Mouse (Mus musculus): Measurements from ENCODE around the gene Drd3.

The Drd3 gene

GRCm38 (mm10) chr16:43753751-43754150 is at the start of gene Drd3:
TSS of gene Drd3 (plus strand) at chr16:43754026.
- DNase-seq, result no peak

DNA sequence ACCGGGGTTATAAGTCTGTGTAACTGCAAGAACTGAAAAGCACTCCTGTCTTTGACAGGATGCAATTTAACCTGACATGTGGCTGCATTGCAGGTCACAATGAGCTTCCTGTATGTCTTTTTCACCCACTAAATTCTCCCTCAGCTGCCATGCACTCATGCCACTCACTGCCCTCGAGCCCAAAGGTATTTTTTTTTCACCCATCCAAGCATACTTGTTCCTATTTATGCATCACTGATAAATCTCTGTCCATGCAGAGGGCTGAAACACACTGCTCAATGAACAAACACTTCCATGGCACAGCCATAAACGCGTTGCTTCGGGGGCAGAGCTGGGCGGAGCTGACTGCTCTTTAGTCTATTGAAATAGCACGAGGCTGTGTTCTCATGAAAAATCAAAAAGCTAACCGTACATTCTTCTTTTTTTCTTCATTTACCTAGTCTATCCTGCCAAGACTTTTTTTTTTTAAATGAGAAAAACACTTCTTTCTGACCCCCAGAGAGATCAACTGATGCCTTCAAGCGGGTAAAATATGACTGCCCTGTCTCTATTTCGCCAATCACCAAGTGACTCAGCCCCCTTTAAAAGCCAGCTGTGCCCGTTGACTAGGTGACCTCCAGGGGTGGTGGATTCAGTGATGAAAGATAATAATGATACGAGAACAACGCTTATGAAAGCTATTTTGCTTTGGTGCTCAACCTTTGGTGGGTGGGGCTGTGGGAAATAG is 45.3 kb upstream of the Drd3 start:
- no peak for DNase-seq

GRCm38 (mm10) chr16:43709062-43709413 is 44.8 kb upstream of the Drd3 start:
- DNase-seq, result peak; percentile 4

DNA sequence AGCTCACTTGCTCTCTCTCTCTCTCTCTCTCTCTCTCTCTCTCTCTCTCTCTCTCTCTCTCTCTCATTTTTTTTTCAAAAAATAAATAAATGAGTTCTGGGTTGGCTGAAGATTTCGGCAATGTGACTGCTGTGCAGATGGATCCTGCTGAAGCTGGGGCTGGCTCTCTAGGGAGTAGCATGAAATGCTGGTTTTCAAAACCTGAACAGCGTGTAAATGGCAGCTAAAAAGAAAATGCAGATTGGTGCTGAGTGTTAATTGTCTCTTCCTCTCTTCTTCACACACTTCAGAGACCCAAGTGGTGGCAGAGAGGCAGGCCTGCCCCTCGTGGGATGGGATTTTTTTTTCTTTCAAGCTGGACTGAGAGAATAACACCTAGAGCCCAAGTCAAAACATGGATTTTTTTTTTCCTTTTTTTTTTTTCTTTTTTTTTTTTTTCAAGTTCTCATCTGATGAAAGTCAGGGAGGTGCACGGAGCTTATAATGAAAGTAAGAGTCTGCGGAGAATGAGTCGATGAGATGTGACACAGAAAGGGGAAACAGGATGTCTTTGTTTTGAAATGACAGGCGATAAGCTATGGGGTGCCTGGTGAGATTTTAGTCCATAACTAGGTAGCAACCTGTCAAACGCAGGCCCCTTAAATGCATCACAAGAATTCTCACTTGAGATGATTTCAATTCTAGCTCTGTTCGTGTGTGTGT is 44.2 kb upstream of the Drd3 start:
- no peak for DNase-seq

- DNase-seq, result no peak
These were observed 43.7 kb upstream of the Drd3 start for GRCm38 (mm10) chr16:43710134-43710475.

GRCm38 (mm10) chr16:43710651-43711050 is 43.2 kb upstream of the Drd3 start:
- no peak for DNase-seq

DNA sequence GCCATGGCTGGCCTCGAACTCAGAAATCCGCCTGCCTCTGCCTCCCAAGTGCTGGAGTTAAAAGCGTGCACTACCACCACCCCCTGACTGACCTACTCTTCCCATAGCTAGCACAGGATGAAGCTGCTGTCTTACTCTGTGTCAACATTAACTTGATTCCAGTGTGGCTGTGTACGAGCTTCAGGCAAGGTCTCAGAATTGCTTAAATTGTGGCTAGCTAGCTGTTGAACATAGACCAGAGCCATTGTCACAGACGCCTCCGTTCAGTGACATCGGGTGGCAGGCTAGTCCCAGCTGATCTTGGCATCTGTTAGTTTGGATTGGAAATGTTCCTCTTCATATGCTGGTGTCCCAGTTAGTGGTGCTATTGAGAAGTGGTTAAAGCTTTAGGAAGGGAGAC is 42.5 kb upstream of the Drd3 start:
- no peak for DNase-seq

DNA sequence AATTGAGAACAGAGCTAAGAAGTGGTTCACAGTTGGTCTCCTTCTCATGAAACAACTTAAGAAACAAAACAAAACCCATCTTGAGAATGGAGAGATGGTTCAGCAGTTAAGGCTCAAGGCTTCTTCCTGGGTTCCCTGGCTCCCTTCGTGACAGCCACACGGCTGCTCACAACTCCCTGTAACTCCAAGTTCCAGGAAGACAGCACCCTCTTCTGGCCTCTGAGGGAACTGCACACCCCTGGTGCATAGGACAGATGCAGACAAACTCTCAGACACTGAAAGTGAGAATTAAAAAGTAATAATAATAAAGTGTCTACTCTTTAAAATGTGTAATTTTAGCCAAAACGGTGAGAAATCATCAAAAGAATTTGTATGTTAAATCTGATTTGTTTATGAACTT is 29.4 kb upstream of the Drd3 start:
- DNase-seq, result no peak

GRCm38 (mm10) chr16:43729506-43730221 is 24.2 kb upstream of the Drd3 start:
- no peak for DNase-seq

DNA sequence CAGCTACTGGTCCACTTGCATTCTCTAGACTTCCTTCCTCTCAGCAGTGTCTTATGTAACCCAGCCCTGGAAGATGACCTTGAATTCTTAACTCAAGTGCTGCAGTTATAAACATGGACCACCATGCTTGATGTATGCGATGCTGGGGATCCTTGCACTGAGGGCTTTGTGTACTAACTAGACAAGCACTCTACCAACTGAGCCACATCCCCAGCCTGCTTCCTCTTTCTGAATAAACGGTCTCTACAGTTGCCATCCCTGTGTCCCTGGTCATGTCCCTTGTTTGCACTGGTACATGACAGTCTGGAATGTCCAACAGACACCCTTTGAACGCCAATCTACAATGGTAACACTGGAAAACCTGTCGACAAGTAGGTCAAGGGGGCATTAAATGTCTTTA is 23.5 kb upstream of the Drd3 start:
- DNase-seq, result no peak

GRCm38 (mm10) chr16:43732496-43732895 is 21.3 kb upstream of the Drd3 start:
- no peak for DNase-seq

GRCm38 (mm10) chr16:43732900-43733299 is 20.9 kb upstream of the Drd3 start:
- no peak for DNase-seq

GRCm38 (mm10) chr16:43737933-43738332 is 15.9 kb upstream of the Drd3 start:
- no peak for DNase-seq

DNA sequence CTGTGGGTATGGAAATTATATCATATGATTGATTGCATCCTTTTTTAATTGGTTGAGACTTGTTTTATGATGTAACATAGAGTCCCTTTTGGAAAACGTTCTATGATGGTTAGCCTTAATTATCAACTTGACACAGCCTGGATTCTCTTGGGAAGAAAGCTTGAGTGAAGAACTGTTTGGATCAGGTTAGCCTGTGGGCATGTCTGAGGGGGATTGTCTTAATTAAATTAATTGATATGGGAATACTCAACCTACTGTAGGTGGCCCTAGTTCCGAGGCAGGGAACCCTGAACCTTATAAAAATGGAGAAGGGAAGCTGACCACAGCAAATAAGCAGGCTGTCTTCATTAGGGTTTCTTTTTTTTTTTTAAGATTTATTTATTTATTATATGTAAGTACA is 12.9 kb upstream of the Drd3 start:
- DNase-seq, result no peak

DNA sequence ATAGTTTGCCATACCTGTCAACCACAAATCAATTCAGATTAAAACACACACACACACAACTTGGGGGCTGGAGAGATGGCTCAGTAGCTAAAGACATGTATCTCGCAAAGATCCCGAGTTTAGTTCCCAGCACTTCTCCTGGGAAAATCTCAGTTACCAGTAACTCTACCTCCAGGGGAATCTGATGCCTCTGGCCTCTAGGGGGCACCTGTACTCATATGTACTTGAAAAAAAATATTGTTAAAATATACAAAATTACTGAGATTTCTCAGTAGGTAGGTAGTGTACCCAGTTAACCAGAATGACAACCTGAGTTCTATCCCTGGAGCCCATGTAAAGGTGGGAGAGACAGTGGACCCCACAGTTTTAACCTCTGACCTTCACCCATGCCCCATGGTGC is 5.4 kb upstream of the Drd3 start:
- DNase-seq, result no peak

DNA sequence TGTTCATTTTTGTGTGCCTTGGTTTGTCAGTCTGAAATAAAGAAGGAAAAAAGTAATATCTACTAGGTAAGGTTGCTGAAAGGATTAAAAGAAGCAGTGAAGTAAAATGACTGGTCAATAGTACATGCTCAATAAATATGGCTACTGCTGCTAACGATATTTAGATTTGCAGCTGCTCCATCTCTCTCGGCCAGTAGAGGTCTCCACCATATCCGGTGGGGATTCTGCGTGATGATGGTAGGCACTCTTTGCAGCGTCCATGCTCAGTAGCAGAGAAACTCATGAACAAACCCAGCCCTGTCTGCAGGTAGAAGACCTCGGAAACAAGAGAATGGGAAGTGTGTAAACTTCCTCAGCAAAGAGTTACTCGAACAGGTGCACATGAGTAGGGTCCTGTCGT is 926 bp upstream of the Drd3 start:
- no peak for DNase-seq

- DNase-seq, result no peak
These were observed 18.5 kb downstream of the Drd3 start for GRCm38 (mm10) chr16:43772358-43772757.

DNA sequence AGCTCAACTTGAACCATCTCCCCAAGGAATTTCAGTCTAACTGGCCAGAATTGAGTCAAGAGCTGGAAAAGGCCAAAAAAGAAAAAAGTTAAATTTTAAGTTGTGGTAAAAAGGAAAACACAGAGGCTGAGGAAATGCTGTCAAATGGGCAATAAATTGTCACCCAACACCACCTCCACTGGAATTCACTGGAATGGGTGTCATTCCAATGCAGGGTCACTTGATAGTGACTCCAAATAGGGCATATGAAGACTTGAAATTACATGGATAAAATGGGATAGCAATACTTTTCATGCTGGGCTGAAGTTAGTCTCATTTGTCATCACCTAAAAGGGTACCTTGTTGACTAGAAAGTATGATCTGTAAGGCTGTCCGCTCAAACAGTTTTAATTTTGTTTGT is 18.9 kb downstream of the Drd3 start:
- DNase-seq, result no peak

DNA sequence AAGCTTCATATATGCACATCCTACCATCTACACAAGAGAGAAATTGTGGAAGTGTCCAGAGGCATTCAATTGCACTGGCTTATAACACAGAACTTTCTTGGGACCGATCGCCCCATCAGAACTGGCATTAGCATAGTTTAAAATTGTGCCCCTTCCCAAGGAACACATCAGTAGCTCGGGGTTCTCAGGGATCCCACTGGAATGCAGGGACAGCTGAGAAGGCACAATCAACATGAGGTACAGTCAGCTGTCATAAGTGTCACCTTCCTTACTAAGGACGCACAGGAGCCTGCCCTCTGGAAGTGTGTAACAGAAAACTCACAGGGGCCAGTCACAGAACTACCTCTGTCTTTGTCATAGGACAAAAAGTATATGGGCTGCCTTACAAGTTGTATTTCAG is 19.7 kb downstream of the Drd3 start:
- DNase-seq, result no peak

DNA sequence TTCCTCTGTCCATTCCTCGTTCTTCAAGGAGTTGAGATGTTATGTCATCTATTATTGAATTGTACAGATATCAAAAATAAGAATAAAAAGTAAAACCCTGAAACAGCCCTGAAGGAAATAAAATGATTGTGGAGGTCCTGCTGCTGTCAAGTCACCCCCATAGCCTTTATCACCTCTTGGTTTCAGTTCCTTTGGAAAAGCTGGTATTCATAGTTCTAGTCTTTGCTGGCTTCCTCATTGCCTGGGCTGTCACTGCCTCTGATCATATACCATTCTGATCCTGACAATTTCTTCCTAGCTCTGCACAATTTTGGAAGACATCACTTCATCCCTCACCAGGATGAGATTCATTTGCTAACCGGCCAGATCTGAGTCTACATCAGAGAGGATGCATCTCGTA is 23.1 kb downstream of the Drd3 start:
- no peak for DNase-seq

DNA sequence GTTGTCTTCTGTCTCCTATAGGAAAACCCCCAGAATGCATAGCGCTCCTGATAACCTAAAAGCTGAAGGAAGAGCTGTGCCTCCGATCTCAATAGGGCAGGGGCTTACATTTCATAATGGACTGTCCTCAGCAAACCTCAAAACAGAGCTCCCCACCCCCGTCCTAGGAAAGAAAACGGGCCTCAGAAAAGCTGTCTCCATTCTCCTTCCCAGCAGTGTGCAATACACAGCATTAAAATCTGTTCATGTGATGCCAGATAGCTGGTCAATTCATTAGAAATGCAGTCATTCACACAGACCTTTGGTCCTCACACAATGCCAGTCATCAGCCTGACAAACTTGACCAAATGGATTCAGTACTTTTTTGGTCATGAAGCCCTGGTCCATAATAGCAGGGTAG is 45.7 kb downstream of the Drd3 start:
- DNase-seq, result no peak

- DNase-seq, result no peak
These were observed 46.4 kb downstream of the Drd3 start for GRCm38 (mm10) chr16:43800119-43800721.

DNA sequence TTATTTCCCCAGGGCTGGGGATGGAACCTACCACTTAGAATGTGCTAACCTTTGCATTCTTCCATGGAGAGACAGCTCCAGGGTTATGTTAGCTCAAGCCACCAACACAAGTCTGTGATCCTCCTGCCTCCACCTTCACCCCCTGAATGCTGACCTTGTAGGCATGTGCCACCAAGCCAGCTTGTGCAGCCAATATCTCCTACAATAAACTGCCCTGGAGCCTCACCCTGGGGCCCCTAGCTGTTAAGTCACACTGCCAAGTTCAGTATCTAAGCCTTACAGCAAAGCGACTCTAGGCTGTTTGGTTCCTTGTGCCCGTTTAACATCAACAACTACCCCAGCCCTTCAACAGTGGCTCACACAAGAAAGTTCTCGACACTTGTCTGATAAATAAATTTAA is 47.3 kb downstream of the Drd3 start:
- DNase-seq, result no peak

DNA sequence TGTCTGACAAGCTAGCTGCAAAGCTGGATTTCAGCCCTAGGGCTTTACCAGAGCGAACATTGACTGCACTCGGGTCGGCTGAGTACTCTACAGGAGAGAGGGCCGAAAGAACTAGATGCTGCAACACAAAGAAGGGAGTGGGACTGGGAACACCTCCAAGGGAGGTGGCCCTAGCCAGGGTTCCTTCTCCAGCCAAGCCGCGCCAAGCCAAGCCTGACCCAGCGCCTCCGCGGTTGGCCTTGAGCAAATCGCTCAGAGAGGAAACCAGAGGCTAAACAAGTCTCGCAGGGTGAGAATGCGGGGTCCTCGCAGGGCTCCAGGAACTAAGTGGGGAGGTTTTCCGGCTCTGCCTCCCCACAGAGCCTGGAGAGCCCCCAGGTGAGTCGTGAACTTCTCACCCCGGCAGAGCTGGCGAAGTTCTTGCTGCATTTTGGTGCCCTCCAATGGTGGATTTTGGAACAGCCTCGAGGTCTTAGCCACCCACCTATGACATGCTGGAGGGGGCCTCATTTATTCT is 48.0 kb downstream of the Drd3 start:
- DNase-seq, result peak; percentile 60

Measured in cerebellum, adult 9-10 months (tissue).